Mouse (Mus musculus) Patski (cell line): ENCODE results near the gene Olfr159. TPM values are rescaled to one million over a fixed set of nuclear protein-coding genes. Genes with fewer than 3 reads are reported as not detected.

Source experiments
- ATAC-seq: fragments of 100-300 bp; one replicate; pipeline ENCODE4 v1.8.0; 2021
- CTCF ChIA-PET: fragments of 350-600 bp; sonication (Branson Sonifier 250); formaldehyde crosslinking; loops from one replicate; lab custom pipeline; 2022; ENCODE audit warnings: inconsistent platforms; lab: Charles Lee
- POLR2A ChIA-PET: fragments of 350-600 bp; sonication (Branson Sonifier 250); formaldehyde crosslinking; loops from one replicate; lab custom pipeline; 2022; ENCODE audit warnings: antibody characterized with exemption, inconsistent platforms; lab: Charles Lee
- DNase-seq: peaks from one replicate; pipeline ENCODE4 v3.0.0-alpha.2; 2011; ENCODE audit warnings: low read depth, low spot score
- H3K27me3 ChIP-seq: fragments of 371-371 bp; one replicate; pipeline ENCODE4 v1.5.1; 2021
- CTCF ChIP-seq: fragments of 100-300 bp; IDR thresholded peaks from one replicate; pipeline ENCODE4 v1.5.1; 2021
- in situ Hi-C: fragments of 300-500 bp; cut with MboI; formaldehyde crosslinking; loops from 3 replicates; pipeline ENCODE4 v1.11.1; 2018; ENCODE audit warnings: low pct_unique_long_range_greater_than_20kb, mixed read lengths
- polyA plus RNA-seq: library from polyadenylated mRNA; unstranded; gene quantifications from one replicate; pipeline ENCODE4 v1.2.3, GENCODE M21; 2021

Olfr159 gene
- polyA plus RNA-seq, 1 experiment from 2014 or later: not detected

DNA sequence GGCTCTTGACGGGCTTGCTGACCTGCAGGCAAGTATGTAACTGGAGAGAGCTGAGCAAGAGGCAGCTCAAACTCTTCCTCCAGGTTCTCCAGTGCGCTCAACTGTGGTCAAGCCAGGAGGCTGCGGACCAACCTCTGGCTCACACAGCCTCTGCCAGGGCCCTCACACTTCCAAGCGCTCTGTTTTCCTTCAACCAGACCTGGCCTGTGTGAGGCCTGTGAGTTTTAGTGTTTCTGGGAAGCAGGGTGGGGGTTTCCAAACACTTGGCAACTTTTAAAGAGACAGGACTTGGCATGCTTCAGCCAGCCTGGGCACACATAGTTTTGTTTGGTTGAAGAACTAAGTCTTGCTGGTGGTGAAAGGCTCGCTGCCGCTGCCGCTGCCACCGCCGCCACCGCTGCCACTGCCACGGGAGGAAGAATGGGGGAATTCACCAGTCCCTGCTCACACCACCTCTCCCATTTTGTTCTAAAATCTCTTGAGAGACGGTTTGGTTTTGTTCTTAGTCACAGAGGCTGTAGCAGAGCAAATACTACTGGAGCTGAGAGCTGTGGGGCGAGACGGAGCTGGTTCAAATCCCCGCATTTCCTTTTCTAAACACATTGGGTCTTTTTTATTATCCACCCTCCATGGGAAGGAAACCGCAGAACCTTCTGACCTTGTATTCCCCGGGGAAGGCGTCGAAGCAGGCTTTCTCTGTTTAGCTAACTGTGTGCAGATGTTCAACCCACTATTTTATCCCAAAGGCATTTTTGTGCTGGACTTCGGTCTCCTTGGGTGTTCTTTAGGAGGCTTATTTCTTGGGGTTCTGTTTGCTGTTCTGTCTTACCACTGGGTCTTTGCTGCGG, 11.0 kb downstream of the Olfr159 start:
- no peak for ATAC-seq
- no peak for TF ChIP-seq CTCF
- no peaks in the 10 kb centered on the region for H3K27me3 ChIP-seq
- ChIA-PET CTCF (interaction anchor here (2.1 to 2.6 kb wide), 2 partner anchors 10 to 14 kb away, joined by 9 to 10 read pairs; no protein-coding TSS in a partner anchor), POLR2A (no interaction called here)
- no peak for DNase-seq
- in situ Hi-C loops: no loop called here

DNA sequence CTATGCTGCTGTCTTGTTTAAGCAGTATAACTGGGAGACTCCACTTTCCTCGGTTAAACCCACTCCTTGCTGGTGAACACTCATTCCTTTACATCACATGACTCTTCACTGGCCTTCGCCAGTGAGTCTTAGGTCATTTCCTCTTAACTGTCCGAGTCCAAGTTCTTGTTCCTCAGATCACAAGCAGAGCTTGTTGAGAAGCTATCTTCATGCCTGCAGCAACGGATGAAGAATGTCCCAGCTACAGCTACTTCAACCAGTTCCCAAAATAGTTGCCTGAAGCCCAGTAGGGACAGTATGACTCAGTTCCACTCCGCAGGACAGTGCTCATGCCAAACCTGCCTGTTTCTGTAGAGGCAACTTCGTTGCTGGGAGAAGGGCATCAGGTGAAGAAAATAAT, 13.6 kb downstream of the Olfr159 start:
- no peaks in the 10 kb centered on the region for H3K27me3 ChIP-seq
- DNase-seq (no peak), ATAC-seq (no peak)
- no peak for TF ChIP-seq CTCF
- in situ Hi-C loops: no loop called here
- ChIA-PET CTCF (interaction anchor here (0.9 to 1.1 kb wide), 2 partner anchors 11 to 12 kb away, joined by 3 to 5 read pairs; no protein-coding TSS in a partner anchor), POLR2A (interaction anchor here (0.7 kb wide), 1 partner anchor 10 kb away, joined by 7 read pairs; no protein-coding TSS in a partner anchor)

DNA sequence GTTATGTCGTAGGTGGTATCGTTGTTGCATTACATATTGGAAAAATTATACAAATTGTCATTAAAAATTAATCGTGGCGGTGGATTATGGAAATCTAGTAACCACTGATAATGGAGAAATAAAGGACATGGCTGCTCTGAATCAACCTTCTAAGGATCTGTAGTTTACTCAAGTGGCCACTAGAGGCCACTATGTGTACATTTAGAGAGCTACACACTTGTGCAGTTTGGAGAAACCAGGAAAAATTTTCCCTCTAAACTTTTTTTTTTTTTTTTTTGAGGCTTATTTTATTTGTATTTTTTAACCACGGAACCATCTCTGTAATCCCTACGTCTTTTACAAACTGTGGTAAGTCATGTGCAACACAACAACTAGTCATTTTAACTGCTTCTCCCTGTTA, 25.6 kb downstream of the Olfr159 start:
- in situ Hi-C loops: loop anchor here (5.0 kb wide), 1 partner anchor 122 kb away; no protein-coding TSS in a partner anchor
- peak; percentile 43 for TF ChIP-seq CTCF
- peak; percentile 51 for ATAC-seq
- ChIA-PET CTCF (interaction anchor here (0.5 to 2.9 kb wide), 7 partner anchors 11 to 130 kb away, joined by 3 to 9 read pairs (median 5); partner anchors contain the start of gene Reck), POLR2A (no interaction called here)
- H3K27me3 ChIP-seq: no peaks in the 10 kb centered on the region
- no peak for DNase-seq

DNA sequence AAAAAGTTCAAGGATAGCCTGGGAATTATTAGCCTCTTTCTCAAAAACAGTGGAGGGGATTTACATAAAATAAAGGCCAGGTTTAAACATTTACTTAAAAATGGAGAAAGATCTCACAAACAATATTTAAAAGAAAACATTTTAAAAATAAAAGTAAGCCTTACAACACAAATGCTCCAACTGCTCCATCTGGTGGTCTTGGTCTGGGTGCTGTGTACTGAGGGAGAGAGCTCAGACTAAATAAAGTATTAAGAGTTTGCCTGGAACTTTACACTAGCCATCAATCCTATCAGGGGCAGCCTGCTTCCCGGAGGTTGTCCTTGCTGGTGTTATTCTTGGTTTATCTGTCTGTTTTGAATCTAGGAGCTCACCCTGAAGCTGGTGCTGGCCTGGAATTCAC, 27.7 kb downstream of the Olfr159 start:
- no peak for ATAC-seq
- no peak for DNase-seq
- CTCF ChIA-PET: interaction anchor here (1.4 to 1.6 kb wide), 3 partner anchors 14 to 113 kb away, joined by 3 to 6 read pairs (median 3); partner anchors contain the start of gene Spaar
- no peaks in the 10 kb centered on the region for H3K27me3 ChIP-seq
- POLR2A ChIA-PET: interaction anchor here (0.6 kb wide), 1 partner anchor 292 kb away, joined by 3 read pairs; no protein-coding TSS in a partner anchor
- in situ Hi-C loops: no loop called here
- TF ChIP-seq CTCF: no peak

DNA sequence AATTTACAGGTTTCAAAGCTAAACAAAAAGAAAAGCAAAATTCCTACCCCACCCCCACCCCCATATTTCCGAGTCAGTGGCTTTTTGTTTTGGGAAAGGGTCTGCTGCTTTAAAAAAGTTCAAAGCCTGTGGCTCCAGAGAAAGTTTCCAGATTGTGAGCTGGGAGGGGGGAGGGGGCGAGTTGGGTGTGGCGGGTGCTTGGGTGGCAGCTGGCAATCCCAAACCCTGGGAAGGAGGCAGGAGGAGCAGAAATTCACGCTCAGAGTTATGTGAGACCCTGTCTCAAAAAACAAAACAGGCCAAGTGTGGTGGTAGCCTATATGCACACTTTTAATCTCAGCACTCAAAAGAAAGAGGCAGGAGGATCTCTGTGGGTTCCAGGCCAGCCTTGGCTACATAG, 28.2 kb downstream of the Olfr159 start:
- ATAC-seq (no peak), DNase-seq (no peak)
- no peak for TF ChIP-seq CTCF
- in situ Hi-C loops: no loop called here
- H3K27me3 ChIP-seq: no peaks in the 10 kb centered on the region
- ChIA-PET POLR2A (interaction anchor here (0.6 kb wide), 1 partner anchor 293 kb away, joined by 3 read pairs; no protein-coding TSS in a partner anchor), CTCF (interaction anchor here (1.4 to 1.5 kb wide), 2 partner anchors 13 to 16 kb away, joined by 3 read pairs; partner anchors contain the start of gene Spaar)

DNA sequence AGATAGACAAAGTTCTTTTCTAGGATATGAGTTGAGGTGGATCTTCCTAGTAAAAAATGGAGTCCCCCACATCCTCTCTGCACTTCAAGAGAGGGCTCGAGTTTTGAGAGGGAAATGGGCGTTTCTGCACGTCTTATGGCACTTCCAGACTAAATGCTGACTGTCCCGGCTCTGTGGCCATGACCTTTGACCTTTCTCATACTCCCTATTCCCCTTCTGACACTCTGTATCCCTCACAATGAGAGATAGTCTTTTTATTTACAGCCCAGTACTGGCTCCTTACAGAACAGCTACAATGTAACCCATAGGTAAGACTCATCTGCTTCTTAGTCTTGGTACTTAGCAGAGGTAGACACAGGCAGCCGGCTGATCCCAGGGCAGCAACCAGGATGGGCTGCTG, 29.3 kb downstream of the Olfr159 start:
- ChIA-PET CTCF (no interaction called here), POLR2A (no interaction called here)
- H3K27me3 ChIP-seq: no peaks in the 10 kb centered on the region
- in situ Hi-C loops: no loop called here
- DNase-seq (no peak), ATAC-seq (no peak)
- no peak for TF ChIP-seq CTCF

DNA sequence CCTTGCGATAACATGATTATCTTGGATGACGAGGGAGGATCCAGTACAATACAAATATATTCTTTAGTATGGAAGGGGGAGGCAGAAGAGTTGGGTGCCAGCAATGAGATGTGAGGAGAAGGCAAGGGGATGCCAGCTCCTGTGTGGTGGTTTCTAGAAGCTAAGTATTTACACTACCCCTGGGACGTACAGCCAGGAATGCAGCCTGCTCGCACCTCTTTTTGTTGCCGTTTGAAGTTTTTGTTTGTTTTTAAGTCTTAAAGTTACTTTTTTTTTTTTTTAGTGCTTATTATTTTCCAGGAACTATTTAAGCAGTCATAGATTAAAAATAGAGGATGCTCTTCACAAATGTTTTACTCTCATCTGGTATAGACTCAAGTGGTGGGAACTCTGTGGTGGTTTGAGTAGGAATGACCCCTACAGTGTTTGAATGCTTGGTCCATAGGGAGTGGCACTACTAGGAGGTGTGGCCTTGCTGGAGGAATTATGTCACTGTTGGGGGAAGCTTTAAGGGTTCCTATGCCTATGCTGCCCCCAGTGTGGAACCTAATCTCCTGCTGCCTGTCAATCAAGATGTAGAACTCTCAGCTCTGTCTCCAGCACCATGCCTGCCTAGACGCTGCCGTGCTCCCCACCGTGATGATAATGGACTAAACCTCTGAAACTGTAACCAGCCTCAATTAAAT, 31.7 kb downstream of the Olfr159 start:
- in situ Hi-C loops: no loop called here
- no peak for TF ChIP-seq CTCF
- ATAC-seq (no peak), DNase-seq (no peak)
- H3K27me3 ChIP-seq: no peaks in the 10 kb centered on the region
- ChIA-PET POLR2A (interaction anchor here (0.6 kb wide), 1 partner anchor 331 kb away, joined by 4 read pairs; no protein-coding TSS in a partner anchor), CTCF (interaction anchor here (1.1 kb wide), 1 partner anchor 14 kb away, joined by 5 read pairs; no protein-coding TSS in a partner anchor)

DNA sequence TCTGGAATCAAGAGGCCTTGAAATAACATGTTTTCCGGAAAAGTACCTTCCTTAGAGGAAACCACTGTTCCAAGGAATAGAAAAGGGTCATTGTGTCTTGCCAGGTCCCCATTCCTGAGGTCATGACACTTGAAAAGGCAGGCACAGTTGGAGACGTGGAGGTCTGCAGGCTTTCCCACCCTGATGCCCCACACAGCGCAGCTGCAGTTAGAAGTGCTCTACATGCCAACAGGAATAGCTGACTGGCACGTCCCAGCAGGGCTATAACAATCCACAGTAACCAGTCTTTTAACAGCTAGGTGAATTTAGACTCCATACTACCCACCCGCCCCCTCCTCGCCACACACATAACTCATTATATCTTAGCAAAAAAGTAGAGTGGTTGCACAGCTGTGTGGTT, 33.7 kb downstream of the Olfr159 start:
- DNase-seq (no peak), ATAC-seq (no peak)
- in situ Hi-C loops: no loop called here
- H3K27me3 ChIP-seq: no peaks in the 10 kb centered on the region
- TF ChIP-seq CTCF: no peak
- POLR2A ChIA-PET: no interaction called here
- CTCF ChIA-PET: interaction anchor here (1.1 kb wide), 1 partner anchor 26 kb away, joined by 3 read pairs; no protein-coding TSS in a partner anchor

DNA sequence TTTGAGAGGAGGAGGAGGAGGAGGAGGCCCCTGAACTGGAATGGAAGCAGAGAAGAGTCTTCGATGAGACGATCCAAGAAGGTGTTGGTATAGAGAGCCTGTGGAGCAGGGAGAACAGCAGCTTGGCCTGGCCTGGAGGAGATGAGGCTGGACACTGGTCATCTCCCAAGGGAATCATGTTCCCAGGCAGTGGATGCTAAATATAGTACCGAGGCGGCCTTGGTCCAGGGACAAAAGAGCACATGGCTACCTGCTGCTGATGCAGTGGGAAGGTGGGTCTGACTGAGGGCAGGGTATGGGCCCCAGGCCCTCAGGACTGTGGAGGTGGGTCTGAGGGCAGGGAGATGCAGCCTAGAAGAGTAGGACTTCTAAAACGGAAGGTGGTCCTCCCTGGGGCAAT, 37.6 kb downstream of the Olfr159 start:
- in situ Hi-C loops: no loop called here
- POLR2A ChIA-PET: no interaction called here
- CTCF ChIA-PET: interaction anchor here (1.4 to 2.1 kb wide), 2 partner anchors 12 to 15 kb away, joined by 4 to 7 read pairs; no protein-coding TSS in a partner anchor
- ATAC-seq (no peak), DNase-seq (no peak)
- H3K27me3 ChIP-seq: no peaks in the 10 kb centered on the region
- TF ChIP-seq CTCF: no peak

DNA sequence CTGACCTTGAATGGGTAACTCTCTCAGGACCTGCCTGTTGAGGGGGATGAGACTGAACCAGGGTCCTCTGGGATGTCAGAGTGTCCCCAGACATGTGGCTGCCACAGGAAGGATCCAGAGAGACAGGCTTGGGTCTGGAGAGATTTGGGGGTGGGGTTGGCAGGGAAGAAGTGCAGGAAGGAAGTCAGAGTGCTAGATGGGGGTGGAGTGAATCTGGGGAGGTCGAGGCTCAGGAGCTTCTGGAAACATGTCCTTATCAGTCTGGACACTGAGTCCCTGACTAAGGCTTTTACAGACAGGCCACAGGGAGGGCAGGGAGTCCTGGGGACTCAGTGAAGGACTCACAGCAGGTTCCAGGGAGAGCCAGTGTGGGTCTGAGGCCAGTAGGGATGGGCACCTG, 38.6 kb downstream of the Olfr159 start:
- ChIA-PET POLR2A (interaction anchor here (0.5 kb wide), 1 partner anchor 136 kb away, joined by 3 read pairs; no protein-coding TSS in a partner anchor), CTCF (interaction anchor here (1.5 to 2.1 kb wide), 2 partner anchors 16 to 31 kb away, joined by 3 to 7 read pairs; no protein-coding TSS in a partner anchor)
- no peak for ATAC-seq
- no peaks in the 10 kb centered on the region for H3K27me3 ChIP-seq
- no peak for DNase-seq
- in situ Hi-C loops: no loop called here
- no peak for TF ChIP-seq CTCF
